Mouse (Mus musculus) c-Kit-positive CD71-negative TER-119-negative erythroid progenitor cells, embryonic 14.5 days (primary cell): Measurements from ENCODE around the gene Slc2a13.

Source experiments
- DNase-seq: peaks from one replicate; pipeline ENCODE4 v3.0.0-alpha.2; 2013; ENCODE audit warnings: low read depth

The Slc2a13 gene

GRCm38 (mm10) chr15:91263926-91264325 is 309.1 kb downstream of the Slc2a13 start:
- DNase-seq = no peak

- DNase-seq = no peak
Observed at GRCm38 (mm10) chr15:91260578-91260977, 312.5 kb downstream of the Slc2a13 start.

- no peak for DNase-seq
Observed at GRCm38 (mm10) chr15:91257140-91257539, 315.9 kb downstream of the Slc2a13 start.

- no peak for DNase-seq
Observed at GRCm38 (mm10) chr15:91255308-91255707, 317.8 kb downstream of the Slc2a13 start.

GRCm38 (mm10) chr15:91252956-91253355 is 320.1 kb downstream of the Slc2a13 start:
- no peak for DNase-seq

GRCm38 (mm10) chr15:91251544-91252408 is 321.3 kb downstream of the Slc2a13 start:
- DNase-seq = no peak

GRCm38 (mm10) chr15:91250815-91251214 is 322.2 kb downstream of the Slc2a13 start:
- no peak for DNase-seq

GRCm38 (mm10) chr15:91240683-91241335 is 332.3 kb downstream of the Slc2a13 start:
- no peak for DNase-seq

- no peak for DNase-seq
Observed at GRCm38 (mm10) chr15:91237294-91237693, 335.8 kb downstream of the Slc2a13 start.
